Mouse (Mus musculus) testis, adult 2 months (tissue): ENCODE data around the gene Kat2b.

Source experiments
- CTCF ChIP-seq: fragments of 200-500 bp; IDR thresholded peaks from 2 replicates; pipeline ENCODE4 v1.5.1; 2012; ENCODE audit warnings: low read depth, mild to moderate bottlenecking, inconsistent platforms, low read length, moderate library complexity; ENCODE audit not compliant: control insufficient read depth, insufficient read depth, insufficient replicate concordance
- POLR2A ChIP-seq: fragments of 200-500 bp; IDR thresholded peaks from 2 replicates; pipeline ENCODE4 v1.6.1; 2012; ENCODE audit warnings: low read depth, mild to moderate bottlenecking, inconsistent platforms, low read length, moderate library complexity; ENCODE audit not compliant: control insufficient read depth

DNA sequence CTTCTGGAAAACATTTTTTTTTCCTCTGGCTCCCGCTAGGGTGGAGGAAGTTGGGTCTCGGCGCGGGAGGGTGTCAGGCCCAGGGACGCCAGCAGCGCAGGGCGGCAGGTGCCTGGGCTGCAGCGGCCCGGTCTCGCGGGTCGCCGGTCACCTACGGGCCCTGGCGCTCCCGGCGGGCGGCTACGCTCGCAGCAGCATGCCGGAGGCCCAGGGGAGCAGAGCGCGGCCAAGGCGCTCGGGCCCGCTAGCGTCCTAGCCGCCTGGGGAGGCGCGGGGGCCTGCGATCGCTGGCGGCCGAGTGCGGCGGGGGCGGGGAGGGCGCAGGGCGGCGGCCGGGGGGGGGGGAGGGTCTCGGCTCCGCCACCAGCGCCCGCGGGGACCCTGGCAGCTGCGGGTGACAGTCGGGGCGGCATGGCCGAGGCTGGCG lies 271 bp downstream of the Kat2b start:
- TF ChIP-seq POLR2A (peak; percentile 36; the same call in 1 of the 2 replicates), CTCF (no peak)
